Mouse (Mus musculus) inflammation-experienced regulatory T-cells, adult 16 weeks (primary cell): ENCODE measurements around the gene Sh2d6. TPM values are rescaled to one million over a fixed set of nuclear protein-coding genes. Genes with fewer than 3 reads are reported as not detected.

Experiments
- polyA plus RNA-seq: library from polyadenylated mRNA; unstranded; fragments of 100-300 nt; shearing (Covaris generic); gene quantifications from one replicate; pipeline ENCODE4 v1.2.1, GENCODE M21; 2017

Gene Sh2d6
- not detected for polyA plus RNA-seq

DNA sequence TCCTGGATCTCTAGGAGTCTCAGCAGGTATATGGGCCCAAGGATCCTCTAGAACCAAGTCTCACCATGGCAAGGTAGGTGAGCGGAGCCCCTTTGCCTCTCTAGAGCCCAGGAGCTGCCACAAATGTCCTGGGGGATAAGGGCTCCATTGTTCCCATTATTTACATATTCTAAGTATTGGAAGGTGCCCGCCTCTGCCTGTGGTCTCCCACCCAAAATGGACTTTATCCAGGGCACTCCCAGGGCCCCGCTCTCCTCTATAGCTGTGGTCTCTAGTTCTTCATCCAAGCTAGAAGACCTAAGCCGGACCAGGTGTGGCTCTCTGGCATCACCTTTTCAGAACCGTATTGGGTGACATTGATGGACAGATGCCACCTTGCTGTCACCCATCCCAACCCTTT, at the start of gene Sh2d6:
Sh2d6 (minus strand) TSS at position 101 of the 400 bp plus-strand sequence.

GRCm38 (mm10) chr6:72544283-72544987, 22.9 kb upstream of the Sh2d6 start, which contains the start of gene Capg:
Gene Capg (plus strand): TSS chr6:72544391.

Other genes with a start within 250 kb of the Sh2d6 start
- not detected for gene Sftpb, start 217.1 kb downstream of the Sh2d6 start, polyA plus RNA-seq
- 26.7 TPM for gene Usp39, start 176.5 kb downstream of the Sh2d6 start, polyA plus RNA-seq
- gene 0610030E20Rik, start 174.4 kb downstream of the Sh2d6 start, polyA plus RNA-seq, result 45.7 TPM
- 0.59 TPM for gene Tmem150a, start 166.3 kb downstream of the Sh2d6 start, polyA plus RNA-seq
- gene Rnf181, start 154.8 kb downstream of the Sh2d6 start, polyA plus RNA-seq, result 157 TPM
- gene Vamp5, start 141.2 kb downstream of the Sh2d6 start, polyA plus RNA-seq, result 64.9 TPM
- 303 TPM for gene Vamp8, start 131.0 kb downstream of the Sh2d6 start, polyA plus RNA-seq
- gene Ggcx, start 107.4 kb downstream of the Sh2d6 start, polyA plus RNA-seq, result 12.6 TPM
- gene Mat2a, start 82.1 kb downstream of the Sh2d6 start, polyA plus RNA-seq, result 449 TPM
- gene Capg, start 22.7 kb upstream of the Sh2d6 start, polyA plus RNA-seq, result 621 TPM
- gene Elmod3, start 76.7 kb upstream of the Sh2d6 start, polyA plus RNA-seq, result 25.9 TPM
- gene Retsat, start 76.8 kb upstream of the Sh2d6 start, polyA plus RNA-seq, result 5.3 TPM
- 156 TPM for gene Tgoln1, start 95.3 kb upstream of the Sh2d6 start, polyA plus RNA-seq